Mouse (Mus musculus): ENCODE results near the gene Slx1b.

- TF ChIP-seq CTCF (IDR thresholded peaks at IDR 0.05; ENCODE audit: borderline replicate concordance, extremely low read depth, insufficient read depth, insufficient read length): no peak
- no peak for TF ChIP-seq POLR2A (IDR thresholded peaks at IDR 0.05; ENCODE audit: borderline replicate concordance, extremely low read depth, insufficient read depth, insufficient read length, poor library complexity, severe bottlenecking)
These were observed 38.1 kb downstream of the Slx1b start for GRCm38 (mm10) chr7:126657522-126657921.
